Mouse (Mus musculus): ENCODE results near the gene Rnf168. TPM values are rescaled to one million over a fixed set of nuclear protein-coding genes. Genes with fewer than 3 reads are reported as not detected.

Gene Rnf168
- polyA plus RNA-seq, 1 experiment from 2014 or later: 26.2 TPM

MicroRNA genes within 50 kb of the gene (microRNA counts, 519-probe panel; counts per million panel counts)
- microRNA mmu-miR-1946a: not detected

Small RNA genes within 50 kb of the gene (microRNA-seq; reads per million reads assigned to microRNA genes)
- gene Mir1946a: not detected

Other genes with a start within 250 kb of the Rnf168 start
- 41.4 and 42.4 TPM in 2 replicates for gene Pak2, start 198.1 kb upstream of the Rnf168 start, polyA plus RNA-seq (2014; fragmentation: Nextera tagmentation; extraction: Ambion mirVana)
- gene Pigx, start 177.7 kb upstream of the Rnf168 start, polyA plus RNA-seq (2014; fragmentation: Nextera tagmentation; extraction: Ambion mirVana): 119 and 122 TPM in 2 replicates
- gene Cep19, start 177.7 kb upstream of the Rnf168 start, polyA plus RNA-seq (2014; fragmentation: Nextera tagmentation; extraction: Ambion mirVana): 24.1 and 31.9 TPM in 2 replicates
- gene Nrros, start 111.9 kb upstream of the Rnf168 start, polyA plus RNA-seq (2014; fragmentation: Nextera tagmentation; extraction: Ambion mirVana): 15.7 and 17.3 TPM in 2 replicates
- gene Bex6, start 97.6 kb upstream of the Rnf168 start, polyA plus RNA-seq (2014; fragmentation: Nextera tagmentation; extraction: Ambion mirVana): not detected in 2 replicates
- gene Fbxo45, start 30.3 kb upstream of the Rnf168 start, polyA plus RNA-seq (2014; fragmentation: Nextera tagmentation; extraction: Ambion mirVana): 9.2 and 10.2 TPM in 2 replicates
- gene Wdr53, start 30.2 kb upstream of the Rnf168 start, polyA plus RNA-seq (2014; fragmentation: Nextera tagmentation; extraction: Ambion mirVana): 17.3 and 20.4 TPM in 2 replicates
- not detected in 2 replicates for gene Smco1, start 6.0 kb upstream of the Rnf168 start, polyA plus RNA-seq (2014; fragmentation: Nextera tagmentation; extraction: Ambion mirVana)
- 18.8 and 20.8 TPM in 2 replicates for gene Ubxn7, start 54.8 kb downstream of the Rnf168 start, polyA plus RNA-seq (2014; fragmentation: Nextera tagmentation; extraction: Ambion mirVana)
- not detected in 2 replicates for gene Tm4sf19, start 123.0 kb downstream of the Rnf168 start, polyA plus RNA-seq (2014; fragmentation: Nextera tagmentation; extraction: Ambion mirVana)
- 43.0 and 43.9 TPM in 2 replicates for gene Tctex1d2, start 142.2 kb downstream of the Rnf168 start, polyA plus RNA-seq (2014; fragmentation: Nextera tagmentation; extraction: Ambion mirVana)
- gene Pcyt1a, start 153.5 kb downstream of the Rnf168 start, polyA plus RNA-seq (2014; fragmentation: Nextera tagmentation; extraction: Ambion mirVana): 45.0 and 51.1 TPM in 2 replicates
- gene Slc51a, start 210.4 kb downstream of the Rnf168 start, polyA plus RNA-seq (2014; fragmentation: Nextera tagmentation; extraction: Ambion mirVana): 42.2 and 46.0 TPM in 2 replicates
- gene Zdhhc19, start 218.8 kb downstream of the Rnf168 start, polyA plus RNA-seq (2014; fragmentation: Nextera tagmentation; extraction: Ambion mirVana): 0.20 TPM in 1 of 2 replicates, not detected in the other